Mouse (Mus musculus) thymus, postnatal 25 days (tissue): ENCODE measurements around the gene Tnfrsf25.

Experiments
- DNase-seq: peaks from one replicate; pipeline ENCODE4 v3.0.0; 2022

Gene Tnfrsf25

GRCm38 (mm10) chr4:152146033-152146827 lies 30.5 kb downstream of the Tnfrsf25 start:
- DNase-seq: no peak

DNA sequence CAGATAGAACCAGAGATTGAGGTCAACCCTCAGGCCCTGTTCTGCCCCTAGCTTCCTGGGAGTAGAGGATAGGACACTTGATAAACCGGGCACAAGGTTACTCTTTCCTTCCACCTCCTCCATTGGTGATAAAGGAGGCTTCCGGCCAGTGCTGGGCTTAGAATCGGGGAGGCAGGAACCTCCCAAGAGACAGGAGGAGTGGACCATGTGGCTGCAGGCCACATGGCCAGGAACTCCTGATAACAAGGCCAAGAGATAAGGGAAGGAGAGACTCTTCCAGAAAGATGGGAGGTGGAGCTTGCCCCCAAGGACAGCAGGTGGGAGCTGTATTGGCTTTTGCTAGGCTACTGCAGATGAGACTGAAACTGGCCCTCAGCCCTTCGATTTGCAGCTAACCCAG lies 34.8 kb downstream of the Tnfrsf25 start:
- no peak for DNase-seq

- DNase-seq: no peak
Observed at GRCm38 (mm10) chr4:152151451-152151965, 35.8 kb downstream of the Tnfrsf25 start.

- peak; percentile 57 for DNase-seq
Observed at GRCm38 (mm10) chr4:152151966-152152544, 36.3 kb downstream of the Tnfrsf25 start, which contains the start of gene Espn. Gene Espn (minus strand): TSS chr4:152152371.

GRCm38 (mm10) chr4:152153771-152154177 lies 38.0 kb downstream of the Tnfrsf25 start:
- peak; percentile 95 for DNase-seq

DNA sequence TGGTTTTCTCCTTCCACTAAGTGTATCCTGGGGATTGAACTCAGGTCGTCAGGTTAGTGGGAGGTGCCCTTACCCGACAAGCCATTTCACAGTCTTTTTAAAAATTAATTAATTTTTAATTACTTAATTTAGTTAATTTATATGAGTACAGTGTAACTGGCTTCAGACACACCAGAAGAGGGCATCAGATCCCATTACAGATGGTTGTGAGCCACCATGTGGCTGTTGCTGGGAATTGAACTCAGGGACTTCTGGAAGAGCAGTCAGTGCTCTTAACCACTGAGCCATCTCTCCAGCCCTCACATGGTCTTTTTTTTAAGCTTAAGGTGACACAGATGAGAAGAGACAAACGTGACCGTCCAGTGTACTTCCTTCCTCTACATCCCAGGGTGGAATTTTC lies 39.3 kb downstream of the Tnfrsf25 start:
- DNase-seq: no peak

DNA sequence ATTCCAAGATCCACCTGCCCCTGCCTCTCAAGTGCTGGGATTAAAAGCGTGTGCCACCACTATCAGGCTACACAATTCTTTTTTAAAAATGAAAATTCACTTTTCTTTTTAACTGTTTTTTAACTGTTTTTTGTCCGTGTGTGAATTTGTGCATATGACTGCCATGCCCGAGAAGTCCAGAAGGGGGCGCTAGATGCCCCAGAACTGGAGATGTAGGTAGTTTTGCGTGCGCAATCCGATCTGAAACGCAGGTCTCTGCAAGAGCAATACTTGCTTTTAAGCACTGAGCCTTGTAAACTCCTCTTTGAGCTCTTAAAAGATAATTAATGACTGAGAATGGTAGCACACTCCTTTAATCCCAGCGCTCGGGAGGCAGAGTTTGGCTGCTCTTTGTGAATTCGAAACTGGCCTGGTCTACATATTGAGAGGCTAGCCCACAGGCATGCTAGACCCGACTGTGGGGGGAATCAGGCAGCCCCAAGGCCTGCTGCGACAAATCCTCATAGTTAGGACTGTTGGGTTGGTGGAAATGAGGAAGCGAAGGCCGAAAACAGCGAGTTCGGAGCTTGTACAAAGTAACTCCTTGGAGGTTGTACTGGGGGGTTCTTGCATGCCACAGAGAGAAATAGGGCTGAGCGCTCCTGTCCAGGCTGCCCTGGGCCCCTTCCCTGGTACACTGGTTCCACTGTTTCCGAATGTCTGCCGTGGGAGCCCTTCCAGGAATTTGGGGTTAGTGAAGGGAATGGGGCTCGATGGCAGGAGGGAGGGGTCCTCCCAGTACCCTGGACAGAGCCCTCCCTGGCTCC lies 42.2 kb downstream of the Tnfrsf25 start:
- DNase-seq: peak; percentile 61

DNA sequence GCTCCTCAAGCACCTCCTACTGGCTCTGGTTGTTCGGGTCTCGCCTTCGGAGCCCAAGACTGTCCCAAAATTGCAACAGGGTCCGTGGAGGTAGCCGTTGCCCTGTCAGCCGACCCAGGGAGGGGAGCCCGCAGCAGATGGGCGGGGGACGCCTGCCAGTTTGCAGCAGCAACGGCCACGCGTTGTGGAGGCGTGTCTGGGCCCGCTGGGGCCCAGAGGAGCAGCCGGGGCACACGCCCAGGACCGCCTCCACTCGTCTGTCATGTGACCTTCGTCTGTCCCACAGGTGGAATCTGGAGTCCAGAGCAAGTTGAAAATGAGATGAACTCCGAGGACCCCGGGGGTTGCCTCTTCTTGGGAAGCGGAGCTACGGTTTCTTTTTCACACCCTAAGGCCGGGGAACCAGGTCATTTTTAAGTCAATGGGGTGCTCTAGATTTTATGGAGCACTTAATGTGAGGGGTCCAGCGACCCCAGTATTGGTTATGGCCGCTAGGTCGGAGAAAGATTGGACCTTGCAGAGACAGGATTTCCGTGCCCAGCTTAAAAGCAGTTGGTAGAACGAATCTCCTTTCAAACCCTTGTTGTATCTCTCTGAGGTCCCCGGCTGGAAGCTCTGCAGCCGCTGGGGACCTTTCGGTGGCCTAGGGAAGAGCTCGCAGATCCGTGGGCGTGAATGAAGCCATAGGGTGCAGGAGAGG lies 43.0 kb downstream of the Tnfrsf25 start, which contains the start of gene Hes2:
Hes2 (plus strand) TSS at position 283 of the 700 bp plus-strand sequence.
- no peak for DNase-seq

DNA sequence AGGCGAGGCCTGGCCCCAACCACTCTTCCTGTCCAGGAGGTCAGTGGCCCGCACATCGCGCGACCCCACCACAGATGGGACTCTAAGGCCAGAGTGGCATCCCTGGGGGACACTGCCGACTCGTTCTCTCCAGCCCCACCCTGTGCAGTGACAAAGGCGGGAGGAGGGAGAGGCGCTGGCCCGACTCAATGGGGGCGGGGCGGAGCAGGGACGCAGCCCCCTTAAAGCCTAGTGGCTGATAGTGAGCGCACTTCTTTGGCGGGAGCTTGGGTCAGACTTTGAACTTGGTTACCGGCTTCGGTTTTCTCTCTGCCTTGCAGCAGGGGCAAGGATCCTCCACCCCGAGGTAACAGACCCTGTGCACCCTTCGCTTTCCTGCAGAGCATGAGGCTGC lies 43.5 kb downstream of the Tnfrsf25 start:
- no peak for DNase-seq

GRCm38 (mm10) chr4:152160748-152161147 lies 45.0 kb downstream of the Tnfrsf25 start:
- no peak for DNase-seq

DNA sequence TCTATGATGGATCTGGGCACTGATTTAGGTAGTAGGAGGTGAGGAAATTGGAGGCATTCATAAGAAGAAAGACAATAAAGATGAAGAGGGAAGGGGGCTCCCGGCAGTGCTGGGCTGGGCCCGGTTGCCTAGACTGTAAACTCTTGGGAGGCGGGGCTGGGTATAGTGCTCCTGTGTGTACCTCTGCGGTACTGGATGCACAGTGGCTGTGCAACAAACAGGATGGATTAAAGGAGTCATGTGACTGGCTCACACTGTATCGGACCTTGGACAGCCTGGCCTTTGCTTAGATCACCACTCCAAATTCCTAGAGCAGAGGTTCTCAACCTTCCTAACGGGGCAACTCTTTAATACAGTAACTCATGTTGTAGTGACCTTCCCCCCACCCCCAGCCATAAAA lies 45.9 kb downstream of the Tnfrsf25 start:
- DNase-seq: no peak

GRCm38 (mm10) chr4:152162748-152163147 lies 47.0 kb downstream of the Tnfrsf25 start:
- DNase-seq: no peak

DNA sequence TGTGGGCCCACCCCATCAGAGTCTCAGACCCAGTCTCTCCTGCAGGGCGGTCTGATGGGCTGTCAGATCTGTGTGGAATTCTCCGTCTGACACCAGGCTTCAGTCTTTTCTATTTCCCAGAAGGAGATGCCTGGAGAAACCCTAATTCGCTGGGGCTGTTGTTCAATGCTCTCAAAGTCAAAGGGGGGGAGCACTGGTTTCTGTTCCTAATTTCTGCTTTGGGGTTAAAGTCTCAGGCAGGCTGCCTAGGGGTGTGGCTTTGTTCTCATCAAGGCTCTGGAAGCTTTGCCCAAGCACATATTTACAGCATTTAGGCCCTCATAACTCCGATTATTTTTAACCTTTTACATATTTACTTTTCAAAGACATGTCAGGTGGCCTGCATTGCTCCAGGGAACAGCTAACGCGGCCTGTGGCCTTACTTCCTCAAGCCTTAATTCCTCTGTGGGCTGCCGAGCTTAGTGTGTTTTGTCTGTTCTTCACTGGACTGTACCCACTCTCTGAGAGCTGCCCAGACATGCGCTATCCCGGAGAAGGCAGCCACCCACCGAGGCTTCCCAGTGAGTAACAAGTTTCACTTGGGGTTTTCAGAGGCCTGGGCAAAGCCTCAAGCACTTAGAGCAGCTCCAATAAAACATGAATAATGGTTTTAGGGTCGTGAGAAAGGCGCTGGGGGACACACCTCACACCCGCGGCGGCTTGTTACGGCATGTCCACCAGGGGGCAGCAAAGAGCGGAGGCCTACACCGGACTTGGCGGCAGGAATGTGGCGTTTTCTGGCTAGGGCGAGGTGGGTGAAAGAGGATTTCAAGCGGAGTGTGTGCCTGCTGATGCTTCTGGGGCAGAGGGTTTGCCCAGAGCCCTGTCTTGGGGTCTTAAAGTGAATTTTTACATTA lies 49.5 kb downstream of the Tnfrsf25 start:
- DNase-seq: peak; percentile 72

- no peak for DNase-seq
Observed at GRCm38 (mm10) chr4:152168052-152168451, 52.3 kb downstream of the Tnfrsf25 start.

DNA sequence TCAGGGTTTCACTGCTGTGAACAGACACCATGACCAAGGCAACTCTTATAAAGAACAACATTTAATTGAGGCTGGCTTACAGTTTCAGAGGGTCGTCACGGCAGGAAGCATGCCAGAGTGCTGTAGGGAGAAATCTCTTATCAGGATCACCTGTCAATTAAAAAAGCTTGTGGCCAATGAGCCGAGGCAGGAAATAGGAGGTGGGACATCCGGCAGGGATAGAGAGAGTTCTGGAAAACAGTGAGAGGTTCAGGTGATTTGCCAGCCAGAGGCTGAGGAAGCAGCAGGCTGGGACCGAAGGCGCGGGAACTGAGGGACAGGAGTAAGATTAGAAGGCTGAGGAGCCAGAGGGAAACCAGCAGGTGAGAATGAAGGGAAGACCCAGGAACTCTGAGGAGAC lies 53.4 kb downstream of the Tnfrsf25 start:
- DNase-seq: no peak
